Mouse (Mus musculus) midbrain, embryonic 13.5 days (tissue): ENCODE data around the gene Ntn4. TPM values are rescaled to one million over a fixed set of nuclear protein-coding genes. Genes with fewer than 3 reads are reported as not detected.

ENCODE experiments used
- ATAC-seq: fragments of 200-750 bp; cut with Nextera tagmentation; 2 replicates; pipeline ENCODE4 v1.8.0; 2017; ENCODE audit warnings: mild to moderate bottlenecking, moderate TSS enrichment, moderate library complexity
- H3K27ac ChIP-seq: fragments of 300-500 bp; sonication (generic); 2 replicates; pipeline ENCODE4 v1.5.1; 2015; ENCODE audit warnings: inconsistent platforms, mild to moderate bottlenecking, moderate library complexity
- H3K27me3 ChIP-seq: fragments of 300-500 bp; sonication (generic); 2 replicates; pipeline ENCODE4 v1.6.1; 2015; ENCODE audit warnings: mild to moderate bottlenecking, inconsistent platforms
- H3K36me3 ChIP-seq: fragments of 300-500 bp; sonication (generic); 2 replicates; pipeline ENCODE4 v1.6.1; 2015; ENCODE audit warnings: mild to moderate bottlenecking, inconsistent platforms
- H3K4me1 ChIP-seq: fragments of 300-500 bp; sonication (generic); replicated peaks from 2 replicates; pipeline ENCODE4 v1.6.1; 2015; ENCODE audit warnings: inconsistent platforms
- H3K4me2 ChIP-seq: fragments of 300-500 bp; sonication (generic); replicated peaks from 2 replicates; pipeline ENCODE4 v1.6.1; 2015; ENCODE audit warnings: moderate library complexity, mild to moderate bottlenecking, inconsistent platforms
- H3K4me3 ChIP-seq: fragments of 300-500 bp; sonication (generic); replicated peaks from 2 replicates; pipeline ENCODE4 v1.5.1; 2015; ENCODE audit warnings: mild to moderate bottlenecking, inconsistent platforms
- H3K9ac ChIP-seq: fragments of 300-500 bp; sonication (generic); replicated peaks from 2 replicates; pipeline ENCODE4 v1.6.1; 2015; ENCODE audit warnings: mild to moderate bottlenecking, inconsistent platforms
- H3K9me3 ChIP-seq: fragments of 300-500 bp; sonication (generic); 2 replicates; pipeline ENCODE4 v1.6.1; 2016; ENCODE audit warnings: mild to moderate bottlenecking, inconsistent platforms
- WGBS: fragments of 180-500 bp; shearing (Covaris S2); methylation state at CpG from one replicate; pipeline ENCODE4 v1.1.7; 2015; 5-methylcytosine and 5-hydroxymethylcytosine counted together
- polyA plus RNA-seq: library from polyadenylated mRNA; unstranded; fragments of >200 nt; fragmentation: Nextera tagmentation; extraction: Ambion mirVana; gene quantifications from 2 replicates; pipeline ENCODE4 v1.2.1, GENCODE M21; 2015

Gene Ntn4
- 2.0 and 2.1 TPM in 2 replicates for polyA plus RNA-seq

DNA sequence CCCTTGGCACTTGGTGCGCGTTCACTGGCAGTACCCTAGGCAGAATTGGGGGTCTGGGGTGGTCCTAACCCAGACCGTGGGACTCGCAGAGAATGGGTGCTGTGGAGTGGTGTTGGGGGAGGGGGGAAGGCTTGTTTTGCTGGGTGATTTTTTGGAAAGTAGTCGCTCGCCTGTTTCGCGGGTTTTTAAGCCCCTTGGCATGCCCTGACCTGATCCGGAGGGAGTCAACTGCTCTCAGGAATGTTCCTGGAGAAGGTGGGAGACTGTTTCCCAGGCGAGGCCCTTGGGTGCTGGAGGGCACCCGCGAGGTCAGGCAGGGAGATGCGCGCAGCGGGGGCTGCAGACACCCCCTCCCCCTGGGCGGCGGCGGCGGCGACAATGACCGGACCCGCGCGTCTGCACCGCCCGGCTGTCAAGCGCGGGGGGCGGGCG, at the start of gene Ntn4:
TSS of gene Ntn4 (plus strand) at position 161 of the 432 bp plus-strand sequence.
- peaks cover 10% of the 10 kb centered on the region for H3K36me3 ChIP-seq
- WGBS: 3% methylated on average over 29 of the region's 30 CpGs

DNA sequence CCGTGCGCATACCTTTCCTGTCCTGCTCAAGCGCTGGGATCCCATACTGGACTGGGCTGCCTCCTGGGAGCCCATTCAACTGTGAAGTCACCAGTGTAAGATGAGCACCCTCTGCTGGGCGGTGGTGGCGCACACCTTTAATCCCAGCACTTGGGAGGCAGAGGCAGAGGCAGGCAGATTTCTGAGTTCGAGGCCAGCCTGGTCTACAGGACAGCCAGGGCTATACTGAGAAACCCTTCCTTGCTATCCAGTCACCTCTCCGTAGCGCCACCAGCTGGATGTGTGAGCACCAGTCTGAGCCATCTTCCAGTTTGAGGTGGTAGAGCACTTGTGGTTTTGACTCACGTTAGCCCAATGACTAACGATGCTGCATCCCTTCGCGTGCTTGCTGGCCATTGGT, 48.0 kb upstream of the Ntn4 start:
- Histone ChIP-seq H3K27ac (no peak overlapping the region), H3K27me3 (peaks cover 15% of the 10 kb centered on the region; the same call in 1 of the 2 replicates), H3K4me1 (peaks cover 18% of the 10 kb centered on the region), H3K36me3 (no peaks in the 10 kb centered on the region), H3K4me3 (no peak overlapping the region), H3K9me3 (no peaks in the 10 kb centered on the region), H3K4me2 (no peak overlapping the region), H3K9ac (no peak overlapping the region)
- no peak for ATAC-seq
- 64% methylated on average over 12 of the region's 12 CpGs for WGBS

More for the DNA sequence above, at the start of gene Ntn4:
- Histone ChIP-seq H3K27me3 (no peaks in the 10 kb centered on the region), H3K27ac (peak within 1 kb of the TSS; percentile 81), H3K4me1 (peaks cover 37% of the 10 kb centered on the region), H3K9me3 (no peaks in the 10 kb centered on the region), H3K4me2 (peak within 1 kb of the TSS; percentile 96), H3K9ac (peak within 1 kb of the TSS; percentile 97), H3K4me3 (peak within 1 kb of the TSS; percentile 87)
- ATAC-seq: peak; percentile 11; the same call in 1 of the 2 replicates

DNA sequence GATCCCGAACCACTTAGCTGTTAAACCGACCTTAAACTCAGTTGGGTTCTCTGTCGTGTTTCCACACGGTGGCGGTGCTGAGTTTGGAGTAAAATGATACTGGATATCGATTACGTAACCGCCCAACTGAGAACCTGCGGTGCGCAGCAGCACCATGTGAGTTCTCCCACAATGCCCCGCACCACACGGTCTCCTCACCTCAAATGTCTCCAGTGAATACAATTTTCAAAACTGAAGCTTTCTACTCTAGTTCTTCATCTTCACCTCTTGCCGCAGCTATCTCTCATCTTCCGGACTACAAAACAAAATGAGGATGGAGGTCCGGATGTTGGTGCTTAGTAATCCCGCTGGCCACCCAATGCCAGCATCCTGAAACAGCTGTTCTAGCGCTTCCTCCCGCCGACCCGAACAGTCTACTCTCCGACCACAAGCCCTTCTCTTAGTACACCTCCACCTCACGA, 46.4 kb upstream of the Ntn4 start:
- Histone ChIP-seq H3K9me3 (no peaks in the 10 kb centered on the region), H3K4me2 (peak overlapping the region; percentile 69), H3K27me3 (peaks cover 15% of the 10 kb centered on the region; the same call in 1 of the 2 replicates), H3K9ac (peak overlapping the region; percentile 71), H3K4me1 (peaks cover 4% of the 10 kb centered on the region; the same call in 1 of the 2 replicates), H3K27ac (no peak overlapping the region; the same call in 1 of the 2 replicates), H3K4me3 (peak overlapping the region; percentile 46), H3K36me3 (no peaks in the 10 kb centered on the region)
- ATAC-seq: peak; percentile 77
- WGBS: 2% methylated on average over 22 of the region's 22 CpGs

DNA sequence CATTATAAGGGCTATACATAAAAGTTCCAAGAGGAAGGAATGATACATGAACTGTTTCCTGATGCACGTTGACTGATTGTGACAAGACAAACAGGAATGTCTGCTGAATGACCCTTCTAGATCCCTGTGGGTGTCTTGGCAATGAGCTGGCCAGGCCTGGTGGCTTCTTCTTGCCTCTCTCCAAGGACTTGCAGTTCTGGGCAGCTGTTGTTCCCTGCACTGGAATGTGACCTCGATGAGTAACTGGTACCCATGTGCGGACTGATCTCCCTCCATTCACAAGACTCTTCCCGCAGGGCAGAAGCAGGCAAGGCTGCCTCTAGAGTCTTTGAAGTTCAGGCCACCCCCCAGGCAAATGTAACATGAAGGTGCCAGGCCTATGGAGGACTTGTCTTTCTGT, 44.6 kb upstream of the Ntn4 start:
- Histone ChIP-seq H3K9ac (no peak overlapping the region), H3K4me1 (0 out of 2 replicates have a peak, but pooled peaks cover 4% of the 10 kb centered on the region), H3K4me2 (no peak overlapping the region), H3K36me3 (no peaks in the 10 kb centered on the region), H3K4me3 (no peak overlapping the region), H3K27ac (no peak overlapping the region), H3K9me3 (no peaks in the 10 kb centered on the region), H3K27me3 (peaks cover 15% of the 10 kb centered on the region; the same call in 1 of the 2 replicates)
- 75% methylated on average over 4 of the region's 4 CpGs for WGBS
- ATAC-seq: no peak

DNA sequence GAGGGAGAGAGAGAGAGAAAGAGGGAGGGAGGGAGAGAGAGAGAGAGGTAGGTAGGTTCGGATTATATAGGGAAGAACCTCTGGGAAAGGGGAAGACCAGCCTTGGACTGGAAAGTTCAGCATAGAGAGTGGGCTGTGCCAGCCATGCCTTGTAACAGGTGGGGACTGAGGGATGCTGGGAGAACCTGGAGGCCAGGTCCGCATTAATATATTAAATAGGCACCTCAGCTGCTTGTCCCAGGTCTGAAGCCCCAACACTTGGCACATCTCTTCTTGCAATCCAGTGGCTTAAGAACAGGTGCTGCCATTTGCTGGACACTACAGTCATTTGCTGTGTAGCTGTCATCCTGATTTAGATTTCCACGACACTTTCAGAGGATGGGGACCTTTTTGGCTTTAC, 43.8 kb upstream of the Ntn4 start:
- WGBS: 77% methylated on average over 3 of the region's 3 CpGs
- no peak overlapping the region for H3K27ac ChIP-seq
- H3K4me1 ChIP-seq: 0 out of 2 replicates have a peak, but pooled peaks cover 4% of the 10 kb centered on the region
- peaks cover 15% of the 10 kb centered on the region; the same call in 1 of the 2 replicates for H3K27me3 ChIP-seq
- no peak overlapping the region for H3K4me2 ChIP-seq
- no peaks in the 10 kb centered on the region for H3K36me3 ChIP-seq
- H3K4me3 ChIP-seq: no peak overlapping the region
- H3K9me3 ChIP-seq: no peaks in the 10 kb centered on the region
- H3K9ac ChIP-seq: no peak overlapping the region
- no peak for ATAC-seq

DNA sequence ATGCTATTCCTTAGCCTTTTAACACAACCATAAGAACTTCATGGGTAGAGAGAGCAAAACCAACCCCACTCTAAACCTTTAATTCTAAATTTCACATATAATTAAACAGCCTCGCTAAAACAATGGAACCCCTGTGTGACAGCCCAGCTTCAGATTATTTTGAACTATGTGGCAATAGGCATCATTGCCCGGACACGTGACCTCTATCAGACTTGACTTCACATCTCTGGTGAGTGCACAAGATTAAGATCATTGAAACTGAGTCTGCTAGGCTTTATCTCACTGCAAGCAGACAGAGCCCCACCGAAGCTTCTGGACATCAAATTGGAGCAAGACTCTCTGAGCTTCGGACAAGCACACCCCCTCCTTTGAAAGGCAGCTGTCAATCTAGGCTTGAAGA, 38.2 kb upstream of the Ntn4 start:
- no peaks in the 10 kb centered on the region for H3K36me3 ChIP-seq
- WGBS: 67% methylated on average over 5 of the region's 5 CpGs
- no peaks in the 10 kb centered on the region for H3K4me1 ChIP-seq
- no peak for ATAC-seq
- no peak overlapping the region for H3K4me2 ChIP-seq
- H3K9me3 ChIP-seq: no peaks in the 10 kb centered on the region
- no peak overlapping the region for H3K27ac ChIP-seq
- H3K4me3 ChIP-seq: no peak overlapping the region
- H3K27me3 ChIP-seq: no peaks in the 10 kb centered on the region
- H3K9ac ChIP-seq: no peak overlapping the region

DNA sequence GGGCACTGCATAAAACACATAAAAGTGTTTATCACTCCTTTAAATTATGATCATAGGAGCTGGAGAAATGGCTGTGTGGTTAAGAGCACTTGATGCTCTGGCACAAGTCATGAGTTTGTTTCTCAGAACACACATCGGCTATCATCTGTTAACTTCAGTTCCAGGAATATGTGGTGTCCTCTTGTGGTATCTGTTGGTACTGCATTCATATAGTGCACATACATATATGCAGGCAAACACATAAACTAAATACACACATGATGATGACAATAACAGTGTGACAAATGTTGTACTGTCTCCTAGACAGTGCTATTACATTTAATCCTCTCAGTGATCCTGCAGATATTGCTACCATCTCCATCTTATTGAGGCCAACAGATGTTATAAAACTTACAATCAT, 37.2 kb upstream of the Ntn4 start:
- Histone ChIP-seq H3K27ac (no peak overlapping the region), H3K9me3 (no peaks in the 10 kb centered on the region), H3K27me3 (no peaks in the 10 kb centered on the region), H3K4me3 (no peak overlapping the region), H3K4me1 (no peaks in the 10 kb centered on the region), H3K9ac (no peak overlapping the region), H3K4me2 (no peak overlapping the region), H3K36me3 (no peaks in the 10 kb centered on the region)
- ATAC-seq: no peak
- WGBS: 91% methylated on average over 1 of the region's 1 CpGs

DNA sequence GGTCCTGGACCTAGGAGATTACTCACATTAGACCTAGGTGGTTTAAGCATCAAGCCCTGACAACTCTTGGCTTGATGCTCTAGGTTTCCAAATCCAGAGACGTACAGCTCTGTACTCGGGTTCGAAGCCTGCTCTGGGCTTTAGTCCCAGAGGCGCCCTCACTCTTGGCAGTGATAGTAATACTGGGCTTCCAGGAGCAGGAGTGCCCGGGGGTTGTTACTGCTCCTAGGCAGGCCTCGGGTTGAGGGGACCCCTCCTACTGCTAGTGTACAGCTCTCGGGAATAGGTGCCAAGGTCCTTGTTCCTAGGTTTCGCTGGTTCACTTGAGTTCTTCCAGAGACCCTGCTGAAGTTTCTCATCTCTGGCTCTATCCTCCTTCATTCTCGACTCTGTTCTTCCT, 34.2 kb upstream of the Ntn4 start:
- no peaks in the 10 kb centered on the region for H3K27me3 ChIP-seq
- H3K27ac ChIP-seq: no peak overlapping the region
- H3K4me3 ChIP-seq: no peak overlapping the region
- H3K9me3 ChIP-seq: no peaks in the 10 kb centered on the region
- no peaks in the 10 kb centered on the region for H3K36me3 ChIP-seq
- no peaks in the 10 kb centered on the region for H3K4me1 ChIP-seq
- no peak overlapping the region for H3K4me2 ChIP-seq
- 92% methylated on average over 9 of the region's 9 CpGs for WGBS
- no peak for ATAC-seq
- H3K9ac ChIP-seq: no peak overlapping the region

DNA sequence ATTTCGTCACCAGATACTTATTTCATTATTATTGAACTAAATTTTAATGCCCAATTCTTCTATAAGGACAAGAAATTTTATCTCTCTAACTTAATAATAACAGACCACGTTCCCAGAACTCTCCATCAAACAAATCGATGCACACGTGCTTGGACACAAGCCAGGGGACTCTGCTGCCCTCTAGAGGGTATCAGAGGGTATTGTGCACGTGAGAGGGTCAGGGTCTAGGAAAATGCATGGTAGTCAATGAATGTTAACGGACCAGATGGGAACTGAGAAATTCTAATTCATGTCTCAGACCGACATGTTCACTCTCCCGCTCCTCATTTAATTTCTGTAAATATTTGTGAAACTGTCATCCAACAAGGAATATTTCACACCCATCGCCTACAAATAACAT, 32.4 kb upstream of the Ntn4 start:
- no peak overlapping the region for H3K4me3 ChIP-seq
- no peak for ATAC-seq
- H3K4me2 ChIP-seq: no peak overlapping the region

DNA sequence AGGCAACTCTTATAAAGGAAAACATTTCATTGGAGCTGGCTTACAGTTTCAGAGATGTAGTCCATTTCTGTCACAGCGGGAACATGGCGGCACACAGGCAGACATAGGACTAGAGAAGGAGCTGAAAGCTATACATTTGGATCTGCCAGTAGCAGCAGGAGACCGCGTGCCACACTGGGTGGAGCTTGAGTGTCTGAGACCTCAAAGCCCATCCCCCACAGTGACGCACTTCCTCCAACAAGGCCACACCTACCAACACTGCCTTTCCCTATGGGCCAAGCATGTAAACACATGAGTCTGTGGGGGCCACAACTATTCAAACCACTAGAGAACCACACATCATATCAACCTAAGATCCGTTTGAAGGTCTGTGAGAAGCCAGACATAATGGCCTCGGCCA, 31.2 kb upstream of the Ntn4 start:
- H3K4me3 ChIP-seq: no peak overlapping the region
- no peaks in the 10 kb centered on the region for H3K4me1 ChIP-seq
- 93% methylated on average over 7 of the region's 7 CpGs for WGBS
- no peaks in the 10 kb centered on the region for H3K36me3 ChIP-seq
- no peak for ATAC-seq
- H3K27ac ChIP-seq: no peak overlapping the region
- no peaks in the 10 kb centered on the region for H3K27me3 ChIP-seq
- no peak overlapping the region for H3K4me2 ChIP-seq
- H3K9ac ChIP-seq: no peak overlapping the region
- no peaks in the 10 kb centered on the region for H3K9me3 ChIP-seq

More for the DNA sequence above, 32.4 kb upstream of the Ntn4 start:
- no peaks in the 10 kb centered on the region for H3K36me3 ChIP-seq
- WGBS: 58% methylated on average over 9 of the region's 9 CpGs
- no peak overlapping the region for H3K9ac ChIP-seq
- H3K27ac ChIP-seq: no peak overlapping the region
- H3K9me3 ChIP-seq: no peaks in the 10 kb centered on the region
- no peaks in the 10 kb centered on the region for H3K4me1 ChIP-seq
- no peaks in the 10 kb centered on the region for H3K27me3 ChIP-seq

DNA sequence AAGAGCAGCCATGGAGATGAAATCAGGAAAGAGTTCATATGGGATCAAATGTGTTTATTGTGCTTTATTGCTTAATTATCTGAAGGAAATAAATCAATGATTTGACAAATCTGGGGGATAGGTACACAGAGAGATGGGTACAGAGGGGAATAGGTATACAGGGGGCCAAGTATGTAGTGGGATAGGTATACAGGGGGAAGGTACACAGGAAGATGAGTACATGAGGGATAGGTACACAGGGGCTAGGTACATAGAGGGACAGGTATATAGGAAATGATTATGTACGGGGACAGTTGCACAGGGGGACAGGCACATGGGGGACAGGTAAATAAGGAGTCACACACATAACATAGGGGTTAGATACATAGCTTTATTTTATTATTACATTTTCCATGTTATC, 29.6 kb upstream of the Ntn4 start:
- Histone ChIP-seq H3K9me3 (no peaks in the 10 kb centered on the region), H3K27me3 (no peaks in the 10 kb centered on the region), H3K4me1 (no peaks in the 10 kb centered on the region), H3K4me2 (no peak overlapping the region), H3K9ac (no peak overlapping the region), H3K36me3 (no peaks in the 10 kb centered on the region), H3K4me3 (no peak overlapping the region), H3K27ac (no peak overlapping the region)
- 94% methylated on average over 1 of the region's 1 CpGs for WGBS
- ATAC-seq: peak; percentile 58; the same call in 1 of the 2 replicates

DNA sequence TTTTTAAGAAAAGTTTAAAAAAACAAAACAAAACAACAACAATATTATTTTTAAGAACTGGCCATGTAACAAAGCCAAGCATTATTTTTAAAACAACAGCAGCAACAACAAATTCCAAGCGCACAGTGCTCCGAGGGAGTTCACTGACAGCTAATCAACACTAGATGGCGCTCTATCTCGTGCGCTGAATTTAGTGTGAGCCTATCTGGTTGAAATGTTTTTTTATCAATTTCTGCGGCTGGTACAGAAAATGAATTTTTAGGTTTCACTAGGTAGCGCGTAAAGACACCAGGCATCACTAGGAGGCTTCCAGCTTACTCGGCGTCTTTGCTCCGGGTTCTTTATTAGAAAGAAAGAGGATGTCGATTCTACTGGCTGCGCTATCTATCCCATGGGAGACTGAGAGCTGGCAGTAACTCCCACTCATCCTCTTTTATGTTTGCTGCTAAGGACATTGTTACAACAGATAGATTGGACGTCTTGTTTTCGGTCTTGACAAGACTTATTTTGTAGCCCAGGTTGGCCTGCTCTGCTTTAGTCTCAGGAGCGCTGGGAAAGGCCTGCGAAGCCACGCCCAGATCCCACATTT, 29.0 kb upstream of the Ntn4 start:
- H3K4me3 ChIP-seq: no peak overlapping the region
- no peaks in the 10 kb centered on the region for H3K4me1 ChIP-seq
- no peaks in the 10 kb centered on the region for H3K27me3 ChIP-seq
- no peaks in the 10 kb centered on the region for H3K36me3 ChIP-seq
- no peaks in the 10 kb centered on the region for H3K9me3 ChIP-seq
- ATAC-seq: 0 out of 2 replicates have a peak, but pooled peaks have one; percentile 50
- H3K27ac ChIP-seq: no peak overlapping the region
- 43% methylated on average over 18 of the region's 18 CpGs for WGBS
- no peak overlapping the region for H3K9ac ChIP-seq
- peak overlapping the region; percentile 30 for H3K4me2 ChIP-seq

DNA sequence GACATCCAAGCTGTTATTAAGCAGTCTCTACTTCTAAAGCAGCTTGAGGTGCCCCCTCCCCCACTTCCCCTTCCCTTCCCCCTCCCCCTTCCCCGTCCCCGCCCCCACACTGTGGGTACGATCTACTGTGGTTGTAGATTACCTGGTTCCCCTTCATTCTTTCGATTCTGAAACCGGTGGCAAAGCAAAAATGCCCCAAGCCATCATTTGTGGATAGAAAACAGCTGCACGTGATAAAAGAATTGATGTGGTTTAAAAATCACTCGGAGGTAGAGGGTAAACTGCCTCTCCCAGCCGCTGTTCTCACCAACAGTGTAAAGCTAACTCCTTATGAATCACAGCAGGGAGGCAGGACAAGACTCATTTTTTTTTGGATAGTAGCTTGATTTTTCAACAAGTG, 25.6 kb upstream of the Ntn4 start:
- Histone ChIP-seq H3K36me3 (no peaks in the 10 kb centered on the region), H3K9me3 (no peaks in the 10 kb centered on the region), H3K27ac (no peak overlapping the region), H3K4me1 (no peaks in the 10 kb centered on the region), H3K27me3 (no peaks in the 10 kb centered on the region), H3K4me3 (no peak overlapping the region), H3K9ac (no peak overlapping the region), H3K4me2 (no peak overlapping the region)
- WGBS: 73% methylated on average over 8 of the region's 8 CpGs
- no peak for ATAC-seq
